Mouse (Mus musculus) v-Abl transformed pro-B cells (cell line): ENCODE results near the gene Lta.

ENCODE experiments used
- in situ Hi-C, 2 experiments: fragments of 400-800 bp; cut with MboI; formaldehyde crosslinking; loops; one replicate each; pipeline ENCODE4 v1.15.1; 2025; ENCODE audit not compliant: unreplicated experiment in 2 of 2

The Lta gene

GRCm38 (mm10) chr17:35187959-35188610, 17.1 kb downstream of the Lta start, which contains the start of gene Lst1:
Lst1 (minus strand) TSS chr17:35188439.
- in situ Hi-C loops: no loop called here

DNA sequence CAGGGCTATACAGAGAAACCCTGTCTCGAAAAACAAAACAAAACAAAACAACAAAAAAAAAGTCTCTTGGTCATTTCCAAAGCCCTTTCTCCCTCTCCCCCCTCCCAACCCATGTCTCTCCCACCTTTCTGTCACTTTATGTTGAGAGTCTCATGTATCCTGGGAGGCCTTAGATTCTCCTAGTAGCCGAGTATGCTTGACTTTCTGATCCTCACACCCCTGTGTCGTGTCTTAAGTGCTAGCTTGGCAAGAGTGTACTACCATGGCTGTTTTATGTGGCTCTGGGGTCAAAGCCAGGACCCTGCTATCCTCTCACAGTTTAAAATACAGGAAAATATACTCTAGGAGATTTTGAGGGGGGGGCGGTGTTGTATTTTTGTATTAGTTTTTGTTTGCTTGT, 17.8 kb downstream of the Lta start:
- in situ Hi-C loops: no loop called here

GRCm38 (mm10) chr17:35186681-35187080, 18.5 kb downstream of the Lta start:
- in situ Hi-C loops: no loop called here

GRCm38 (mm10) chr17:35185639-35186611, 19.2 kb downstream of the Lta start:
- in situ Hi-C loops: no loop called here

GRCm38 (mm10) chr17:35180093-35180492, 25.1 kb downstream of the Lta start:
- in situ Hi-C loops: no loop called here

GRCm38 (mm10) chr17:35178528-35178927, 26.6 kb downstream of the Lta start:
- in situ Hi-C loops: loop anchor here (5.0 kb wide), 1 partner anchor 54 kb away; the partner anchor contains the start of gene Atp6v1g2 (in 2 of the 2)

- in situ Hi-C loops: loop anchor here (5.0 kb wide), 1 partner anchor 56 kb away; the partner anchor contains the start of gene Atp6v1g2 (in 2 of the 2)
Observed at GRCm38 (mm10) chr17:35175968-35176367, 29.2 kb downstream of the Lta start, which contains the start of gene Aif1. Aif1 (minus strand) TSS chr17:35176068.

GRCm38 (mm10) chr17:35175382-35175781, 29.8 kb downstream of the Lta start:
- in situ Hi-C loops: loop anchor here (5.0 kb wide), 1 partner anchor 57 kb away; the partner anchor contains the start of gene Atp6v1g2 (in 2 of the 2)

DNA sequence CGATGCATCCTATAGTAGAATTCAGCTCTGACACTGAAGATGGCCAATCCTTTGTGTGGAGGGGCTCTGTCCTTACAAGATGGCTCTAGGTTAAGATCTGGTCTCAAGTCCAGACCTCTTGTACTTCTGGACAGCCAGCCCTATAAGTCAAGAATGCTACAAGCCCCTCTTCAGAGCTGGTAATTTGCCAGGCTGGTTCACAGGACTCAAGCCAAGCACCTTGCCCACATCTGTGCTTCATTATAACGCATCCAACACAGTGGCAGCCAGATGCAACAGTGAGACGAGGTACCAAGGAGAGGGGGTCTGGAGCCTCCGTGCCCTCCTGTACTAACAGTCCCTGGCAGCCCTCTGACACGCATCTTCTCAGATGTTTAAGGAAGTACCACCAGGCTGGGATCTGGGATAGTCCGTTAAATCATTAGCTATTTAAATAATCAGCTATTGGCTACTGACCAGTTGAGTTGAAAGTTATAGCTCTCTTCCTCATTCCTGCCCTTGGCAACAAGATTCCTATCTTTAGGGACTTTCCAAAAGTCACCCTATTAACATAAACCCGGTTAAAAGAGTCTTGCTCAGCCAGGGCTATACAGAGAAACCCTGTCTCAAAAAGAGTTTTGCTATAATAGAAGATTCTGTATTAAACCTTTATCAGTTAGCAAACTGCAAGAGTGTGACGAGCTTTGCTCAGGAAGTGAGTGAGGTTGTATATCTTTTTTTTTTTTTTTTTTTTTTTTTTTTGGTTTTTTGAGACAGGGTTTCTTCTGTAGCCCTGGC, 30.8 kb downstream of the Lta start:
- in situ Hi-C loops: no loop called here

- in situ Hi-C loops: no loop called here
Observed at GRCm38 (mm10) chr17:35173329-35173728, 31.8 kb downstream of the Lta start.

GRCm38 (mm10) chr17:35172445-35173234, 32.5 kb downstream of the Lta start:
- in situ Hi-C loops: no loop called here

DNA sequence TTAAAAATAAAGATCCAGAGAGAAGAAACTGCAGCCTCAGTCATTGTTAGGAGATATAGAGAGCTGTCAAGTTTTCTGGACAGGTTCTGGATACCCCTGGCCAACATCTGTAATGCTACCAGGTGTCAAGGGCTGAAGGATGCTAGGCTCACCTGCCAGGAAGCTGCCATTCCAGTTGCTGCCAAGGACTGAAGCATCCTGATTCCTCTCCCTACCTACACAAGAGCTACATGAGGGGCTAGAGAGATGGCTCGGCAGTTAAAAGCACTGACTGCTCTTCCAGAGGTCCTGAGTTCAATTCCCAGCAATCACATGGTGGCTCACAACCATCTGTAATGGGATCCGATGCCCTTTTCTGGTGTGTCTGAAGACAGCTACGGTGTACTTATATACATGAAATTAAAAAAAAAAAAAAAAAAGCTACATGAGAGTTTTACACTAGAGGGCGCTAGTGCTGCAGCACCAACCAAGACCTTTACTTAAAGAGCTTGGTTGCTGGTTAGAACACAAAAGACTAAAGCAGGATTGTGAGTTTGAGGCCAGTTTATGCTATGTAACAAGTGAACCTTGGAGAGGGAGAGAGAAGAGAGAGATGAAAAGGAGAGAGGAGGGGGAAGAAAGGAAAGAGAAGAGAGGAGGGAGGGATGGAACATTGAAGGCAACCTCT, 36.5 kb downstream of the Lta start:
- in situ Hi-C loops: no loop called here

DNA sequence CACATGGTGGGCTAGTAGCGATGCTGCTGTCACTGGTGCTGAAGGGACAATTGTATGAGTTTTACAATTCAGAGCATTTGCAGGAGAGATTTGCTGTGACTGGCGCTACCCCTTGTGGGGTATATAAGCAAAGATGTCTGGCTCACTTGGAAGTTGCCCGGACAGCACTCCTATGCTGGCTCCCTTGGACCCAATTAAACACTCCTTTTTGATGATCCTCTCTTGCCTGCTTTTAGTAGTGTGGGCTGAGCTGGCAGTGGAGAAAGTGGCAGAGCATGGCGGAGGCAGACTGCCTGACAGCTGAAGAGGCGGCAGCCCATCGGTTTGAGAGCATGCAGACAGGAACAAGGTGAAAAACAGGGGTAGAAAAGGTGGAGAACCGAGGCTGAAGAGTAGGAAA, 37.4 kb downstream of the Lta start:
- in situ Hi-C loops: no loop called here

GRCm38 (mm10) chr17:35166352-35167035, 38.7 kb downstream of the Lta start:
- in situ Hi-C loops: no loop called here

DNA sequence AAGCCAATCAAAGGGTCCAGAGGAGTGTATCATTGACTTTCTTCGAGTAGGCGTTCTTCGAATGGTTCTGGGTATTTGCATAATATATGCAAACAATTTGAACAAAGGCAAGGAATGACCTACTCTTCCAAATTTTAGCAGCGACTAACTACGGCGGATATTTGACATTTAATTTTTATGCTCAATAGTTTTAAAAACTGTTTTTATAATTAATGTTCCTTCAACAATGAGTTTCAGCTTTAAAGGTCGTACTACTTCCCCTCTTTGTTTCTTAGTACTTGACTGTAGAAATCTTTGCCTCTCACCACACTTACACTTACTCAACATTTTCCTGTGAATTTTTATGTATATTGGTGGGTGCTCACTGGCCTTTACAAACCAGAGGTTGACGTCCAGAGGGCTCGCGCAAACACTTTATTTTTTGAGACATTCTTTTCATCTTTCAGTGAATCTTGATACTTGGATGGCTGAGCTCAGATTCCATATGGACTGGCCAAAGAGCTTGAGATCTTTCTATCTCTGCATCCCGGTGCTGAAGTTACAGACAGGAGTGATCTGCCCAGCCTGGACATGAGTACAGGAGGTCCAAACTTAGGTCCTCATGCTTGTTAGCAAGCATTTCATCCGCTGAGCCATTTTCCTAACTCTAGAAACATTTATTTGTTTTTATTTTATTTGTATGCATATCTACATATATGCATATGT, 39.5 kb downstream of the Lta start:
- in situ Hi-C loops: no loop called here

DNA sequence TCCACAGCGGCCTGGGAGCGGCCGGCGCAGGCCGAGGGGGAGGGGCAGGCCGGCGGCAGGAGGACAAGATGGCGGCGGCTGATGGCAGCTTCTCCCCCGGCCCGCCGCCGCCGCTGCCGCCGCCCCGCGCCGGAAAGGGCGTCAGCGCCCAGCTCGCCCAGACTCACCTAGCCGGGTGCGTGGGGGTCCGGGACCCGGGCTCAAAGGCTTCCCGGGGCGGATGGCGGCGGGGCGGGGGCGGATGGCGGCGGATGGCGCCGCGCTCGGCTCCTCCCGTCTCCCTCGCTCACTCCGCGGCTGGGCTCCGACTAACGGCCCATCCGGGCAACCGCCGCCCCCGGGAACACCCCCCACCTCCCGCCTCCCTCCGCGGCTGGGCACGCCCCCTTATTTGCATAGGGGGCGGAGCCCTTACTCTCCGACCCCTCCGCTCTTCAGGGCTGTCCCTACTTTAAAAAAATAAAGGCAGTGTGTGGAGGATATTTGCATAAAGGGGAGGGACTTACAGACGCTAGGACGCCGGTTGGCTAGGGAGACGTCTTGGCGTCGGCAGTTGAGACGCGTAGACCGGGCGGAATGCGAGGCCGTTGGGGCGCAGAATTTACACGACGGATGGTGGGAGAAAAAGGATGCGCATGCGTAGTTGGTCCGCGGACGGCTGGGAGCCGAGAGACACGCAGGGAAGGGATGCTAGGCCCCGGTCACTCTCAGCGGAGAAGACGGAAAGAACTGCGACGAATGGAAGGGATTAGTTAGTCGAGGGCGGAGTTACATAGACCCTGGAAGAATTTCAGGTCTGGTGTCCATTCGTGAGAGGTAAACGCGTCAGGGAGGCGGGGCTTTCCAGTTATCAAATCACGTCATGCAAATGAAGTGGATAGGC, 40.3 kb downstream of the Lta start, which contains the start of gene Prrc2a:
Prrc2a (minus strand) TSS at position 330 of the 883 bp plus-strand sequence.
- in situ Hi-C loops: no loop called here

- in situ Hi-C loops: no loop called here
Observed at GRCm38 (mm10) chr17:35164218-35164567, 41.0 kb downstream of the Lta start.
